Mouse (Mus musculus) adrenal gland, adult 2 months (tissue): ENCODE results near the gene Tescl. TPM values are rescaled to one million over a fixed set of nuclear protein-coding genes. Genes with fewer than 3 reads are reported as not detected.

Source experiments
- DNase-seq: peaks from one replicate; pipeline ENCODE4 v3.0.0; 2021
- long read RNA-seq: library from polyadenylated mRNA; stranded (forward); transcript quantifications from one replicate; pipeline ENCODE4 v2.0.0, GENCODE M21; 2021
- polyA plus RNA-seq: library from polyadenylated mRNA; depleted of rRNA; stranded (reverse); fragments of >200 nt; gene quantifications from 2 replicates; pipeline ENCODE4 v1.2.3, GENCODE M21; 2012; rRNA removed
- total RNA-seq, 2 experiments: library from RNA; stranded (reverse); gene quantifications; 2 replicates each; pipeline ENCODE4 v1.2.3; 2021

Tescl gene
- 1 to 10 TPM in 1 of 2 experiments, under 1 TPM in 1; 0.58 to 1.2 TPM for total RNA-seq
- 1.2 and 1.8 TPM in 2 replicates for polyA plus RNA-seq
- long read RNA-seq: 0 reads

DNA sequence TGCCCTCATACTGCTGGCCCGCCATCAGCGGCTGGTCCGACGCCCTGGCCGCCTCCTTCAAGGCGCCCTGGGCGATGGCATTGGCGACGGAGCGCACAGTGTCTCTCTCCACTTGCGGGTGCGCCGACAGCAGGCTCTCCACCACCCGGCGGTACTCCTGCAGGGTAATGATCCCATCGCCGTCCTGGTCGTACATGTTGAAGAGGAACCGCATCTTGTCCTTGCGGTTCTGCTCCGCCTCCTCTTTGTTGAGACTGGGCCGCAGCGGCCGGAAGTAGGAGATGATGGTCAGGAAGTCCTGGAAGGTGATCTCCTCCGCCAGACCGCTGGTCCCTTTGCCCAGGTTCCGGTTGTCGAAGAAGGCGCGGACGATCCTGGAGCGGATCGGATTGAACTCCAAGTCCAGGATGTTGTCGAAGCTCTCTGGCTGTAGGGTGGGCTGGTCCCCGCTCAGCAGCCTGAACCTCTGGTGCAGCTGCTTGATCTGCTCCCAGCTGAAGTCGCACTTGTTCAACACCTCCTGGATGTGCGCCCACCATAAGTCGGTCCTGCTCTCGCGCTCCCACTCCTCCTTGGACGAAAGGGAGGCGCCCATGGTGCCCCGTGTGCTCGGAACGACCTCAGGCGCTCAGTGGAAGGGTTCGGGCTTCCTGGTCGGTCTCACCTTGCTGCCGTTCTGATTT is at the start of gene Tescl:
Tescl (minus strand) TSS at position 633 of the 683 bp plus-strand sequence.
- no peak for DNase-seq

DNA sequence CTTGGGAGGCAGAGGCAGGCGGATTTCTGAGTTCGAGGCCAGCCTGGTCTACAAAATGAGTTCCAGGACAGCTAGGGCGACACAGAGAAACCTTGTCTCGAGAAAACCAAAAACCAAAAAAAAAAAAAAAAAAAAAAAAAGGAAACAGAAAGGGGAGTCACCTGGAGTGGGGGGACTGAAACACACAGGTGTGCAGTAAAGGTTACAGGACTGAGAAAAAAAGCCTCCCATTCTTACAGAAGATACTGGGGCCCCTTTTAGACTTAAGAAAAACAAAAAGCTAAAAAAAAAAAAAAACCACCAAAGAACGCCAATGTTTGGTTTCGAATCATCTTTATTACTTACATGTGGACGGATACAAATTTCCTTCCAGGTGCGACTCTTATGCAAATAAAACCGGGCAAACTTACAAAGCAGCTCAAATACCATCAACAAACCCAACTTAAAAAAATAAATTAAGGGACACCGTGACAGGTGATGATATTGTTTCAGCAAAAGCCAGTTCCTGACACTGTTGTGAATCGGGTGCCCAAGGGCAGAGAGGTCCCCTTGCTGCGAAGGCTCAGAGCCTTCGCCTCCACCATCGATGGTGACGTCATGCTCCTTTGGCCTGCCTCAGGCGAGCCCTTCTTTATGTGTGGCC is 49.1 kb upstream of the Tescl start:
- DNase-seq: no peak

DNA sequence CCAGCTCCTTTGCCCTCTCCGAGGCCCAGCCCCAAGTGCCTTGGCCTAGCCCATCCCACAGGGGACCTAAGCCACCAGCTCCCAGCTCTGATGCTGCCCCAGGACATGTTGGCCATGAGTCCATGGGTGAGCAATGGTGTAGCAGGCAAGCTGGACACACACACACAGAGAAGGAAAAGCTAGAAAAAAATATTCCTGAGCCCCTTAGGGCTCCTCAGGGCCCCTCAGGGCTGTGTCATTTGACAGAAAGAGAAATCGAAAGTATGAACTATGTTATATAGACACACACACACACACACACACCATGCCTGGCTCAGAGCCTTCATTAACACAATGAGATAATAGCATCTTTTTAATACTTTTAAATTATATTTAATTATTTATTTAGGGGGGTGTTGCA is 46.6 kb upstream of the Tescl start:
- DNase-seq: no peak

DNA sequence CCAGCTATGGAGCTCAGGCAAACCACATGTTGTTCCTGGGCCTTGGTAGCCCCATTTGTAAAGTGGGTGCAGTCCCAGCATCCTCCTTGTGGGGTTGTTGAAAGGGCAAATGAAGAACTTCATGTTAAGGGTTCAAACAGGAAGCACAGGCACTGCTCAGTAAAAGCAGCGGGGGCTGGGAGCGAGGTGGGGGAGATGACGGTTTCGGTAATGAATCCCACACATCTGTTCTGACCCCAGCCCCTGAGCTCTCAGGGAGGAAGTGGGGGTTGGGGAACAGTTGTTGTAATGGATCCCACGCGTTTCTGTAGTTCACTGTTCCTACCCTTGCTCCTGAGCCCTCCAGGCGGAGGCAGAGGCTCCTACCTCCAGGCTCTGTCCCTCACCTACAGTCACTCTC is 46.2 kb upstream of the Tescl start:
- no peak for DNase-seq

DNA sequence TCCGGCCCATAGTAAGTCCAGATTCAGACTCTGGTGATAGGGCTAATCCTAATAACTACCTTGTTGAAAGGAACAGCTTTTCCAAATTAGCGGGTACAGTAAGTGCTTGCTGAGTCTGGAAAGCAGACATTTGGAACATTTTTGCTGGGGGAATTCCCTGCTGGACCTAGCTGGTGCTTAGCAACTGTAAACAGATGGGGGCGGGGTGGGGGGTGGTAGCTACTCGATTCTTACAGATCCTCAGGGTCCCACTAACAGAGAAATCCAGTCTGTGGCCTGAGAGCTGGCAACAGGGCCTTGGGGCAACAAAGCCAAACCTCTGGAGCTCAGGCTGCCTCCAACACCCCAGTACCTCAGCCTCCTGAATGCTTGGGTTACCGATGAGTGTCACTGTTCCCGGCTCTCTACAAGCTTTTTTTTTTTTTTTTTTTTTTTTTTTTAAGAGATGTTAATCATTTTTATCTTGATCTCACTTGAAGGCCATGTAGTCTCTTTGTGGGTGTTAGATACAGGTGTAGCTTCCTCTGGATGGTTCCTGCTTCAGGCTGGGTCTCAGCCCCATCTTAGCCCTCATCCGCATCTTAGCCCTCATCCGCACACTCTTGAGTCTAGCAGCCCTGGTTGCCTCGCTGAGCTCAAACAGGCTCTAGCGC is 44.4 kb upstream of the Tescl start:
- DNase-seq: no peak

DNA sequence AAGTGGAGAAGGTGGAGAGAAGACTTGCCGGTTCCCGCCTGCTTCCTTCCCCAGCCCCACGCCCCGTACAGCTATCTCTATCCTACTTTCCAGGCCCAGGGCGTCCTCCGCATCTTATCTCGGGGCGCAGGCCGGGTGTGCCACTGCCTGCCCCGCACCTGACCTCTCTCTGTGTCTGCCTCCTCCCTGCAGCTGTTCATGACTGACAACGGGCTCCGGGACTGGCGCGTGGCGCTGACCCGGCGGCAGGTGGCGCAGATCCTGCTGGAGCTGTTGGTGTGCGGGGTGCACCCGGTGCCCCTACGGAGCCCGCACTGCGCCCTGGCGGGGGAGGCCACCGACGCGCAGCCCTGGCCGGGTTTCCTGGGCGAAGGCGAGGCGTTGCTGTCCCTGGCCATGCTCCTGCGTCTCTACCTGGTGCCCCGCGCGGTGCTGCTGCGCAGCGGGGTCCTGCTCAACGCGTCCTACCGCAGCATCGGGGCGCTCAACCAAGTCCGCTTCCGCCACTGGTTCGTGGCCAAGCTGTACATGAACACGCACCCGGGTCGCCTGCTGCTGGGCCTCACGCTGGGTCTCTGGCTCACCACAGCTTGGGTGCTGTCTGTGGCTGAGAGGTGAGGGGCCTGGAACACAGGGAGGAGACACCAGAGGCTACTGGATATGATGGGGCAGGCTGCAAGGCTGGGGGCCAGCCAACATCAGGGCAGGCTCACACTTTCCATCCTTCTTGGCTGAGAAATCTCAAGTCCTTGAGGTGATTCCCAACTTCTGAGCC is 43.5 kb upstream of the Tescl start:
- peak; percentile 71 for DNase-seq

DNA sequence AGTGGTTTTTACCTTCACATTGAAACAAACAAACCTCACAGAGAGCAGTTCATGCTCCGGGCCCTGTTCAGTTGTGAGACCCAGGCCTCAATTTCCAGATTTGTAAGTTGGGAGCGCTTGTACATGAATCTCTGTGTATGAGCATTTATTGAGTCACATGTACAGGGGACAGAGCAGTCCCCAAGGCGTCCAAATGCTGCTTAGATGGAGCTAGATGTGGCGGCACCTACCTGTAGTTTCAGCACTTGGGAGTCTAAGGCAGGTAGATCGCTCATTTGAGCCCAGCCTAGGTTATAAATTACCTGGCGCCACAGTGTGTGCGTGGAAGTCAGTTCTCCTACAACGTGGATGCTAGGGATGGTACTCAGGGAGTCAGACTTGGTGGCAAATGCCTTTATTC is 42.7 kb upstream of the Tescl start:
- DNase-seq: no peak

DNA sequence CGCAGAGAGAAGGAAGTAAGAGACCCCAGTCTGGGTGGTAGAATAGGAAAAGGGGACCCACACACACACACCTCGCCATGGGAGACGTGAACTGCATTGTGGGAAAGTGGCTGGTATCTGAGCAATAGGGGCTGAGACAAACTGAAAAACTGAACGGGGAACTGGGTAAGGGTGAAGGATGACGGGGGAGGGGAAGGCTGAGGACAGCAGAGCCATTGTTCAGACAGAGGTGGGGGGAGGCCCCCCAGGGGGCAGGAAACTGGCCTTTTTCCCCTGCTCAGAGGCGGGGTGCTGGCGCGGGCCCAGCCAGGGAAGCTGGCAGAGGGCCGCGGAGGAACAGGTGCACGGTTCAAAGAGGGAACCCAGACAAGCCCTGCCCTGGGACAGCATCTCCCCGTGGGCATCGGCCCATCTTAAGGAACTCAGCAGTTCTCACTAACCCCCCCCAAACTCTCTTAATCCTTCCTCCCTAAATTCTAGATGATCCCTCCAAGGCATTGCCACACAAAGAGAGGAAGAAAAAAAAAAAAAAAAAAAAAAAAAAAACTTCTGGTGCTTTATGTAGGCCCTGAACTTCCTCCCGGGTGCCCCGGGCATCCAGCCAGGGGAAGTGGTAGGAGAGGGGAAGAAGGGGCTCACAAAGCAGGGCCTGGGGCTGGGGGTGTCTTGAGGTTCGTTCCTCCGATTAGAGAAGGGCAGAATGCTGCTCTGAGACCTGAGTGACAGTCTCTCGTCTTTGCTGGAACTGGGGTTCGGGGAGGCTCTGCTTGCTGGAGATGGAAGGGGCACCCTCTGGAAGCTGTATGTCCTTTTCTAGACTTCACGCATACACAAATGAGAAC is 40.0 kb upstream of the Tescl start:
- DNase-seq: no peak

DNA sequence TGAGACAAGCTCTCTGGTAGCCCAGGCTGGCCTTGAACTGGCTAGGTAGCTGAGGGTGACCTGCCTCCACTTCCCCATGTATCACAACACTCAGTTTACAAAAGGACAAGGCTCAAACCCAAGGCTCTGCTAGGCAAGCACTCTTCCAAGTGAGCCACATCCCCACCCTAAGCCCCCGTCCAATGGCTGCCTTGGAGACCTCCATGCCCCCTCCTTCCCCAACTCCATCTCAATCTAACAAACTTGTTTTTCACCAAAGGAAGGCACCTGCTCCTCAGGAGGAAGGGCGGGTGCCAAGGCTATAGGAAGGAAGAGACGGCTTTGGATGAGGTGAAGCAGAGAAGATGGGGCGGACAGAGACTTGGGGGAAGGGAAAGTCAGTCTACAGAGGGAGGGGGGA is 39.0 kb upstream of the Tescl start:
- DNase-seq: no peak

DNA sequence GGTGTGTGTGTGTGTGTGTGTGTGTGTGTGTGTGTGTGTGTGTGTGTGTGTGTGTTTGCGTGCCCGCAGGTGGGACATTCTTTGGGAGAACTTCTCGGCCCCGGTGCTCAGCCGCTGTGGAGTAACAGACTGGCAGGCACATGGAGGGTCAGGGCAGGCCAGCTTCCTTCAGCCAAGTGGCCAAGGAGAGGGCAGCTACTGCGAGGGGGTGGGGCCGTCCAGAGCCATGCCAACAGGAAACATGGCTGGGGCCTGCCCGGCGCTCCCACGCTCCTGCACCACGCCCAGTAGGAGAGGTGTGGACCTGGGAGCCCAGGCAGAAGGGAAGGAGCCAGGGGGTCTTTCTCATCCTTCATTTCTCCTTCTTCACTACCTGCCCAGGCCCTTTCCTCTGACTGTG is 38.6 kb upstream of the Tescl start:
- no peak for DNase-seq

DNA sequence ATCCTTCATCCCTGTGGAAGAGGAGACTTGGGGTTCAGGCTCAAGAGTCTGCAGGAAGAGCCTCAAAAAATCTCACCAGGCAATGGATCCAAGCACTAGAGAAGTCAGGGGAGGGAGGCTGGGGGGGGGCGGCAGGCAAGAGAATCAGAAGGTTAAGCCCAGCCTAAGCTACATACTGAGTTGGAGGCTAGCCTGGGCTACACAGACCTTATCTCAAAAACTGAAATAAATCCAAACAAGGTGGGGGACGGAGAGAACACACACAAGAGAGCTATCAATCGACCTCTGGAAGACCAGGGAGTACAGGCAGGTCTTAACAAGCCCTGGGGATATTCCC is 38.0 kb upstream of the Tescl start:
- no peak for DNase-seq

DNA sequence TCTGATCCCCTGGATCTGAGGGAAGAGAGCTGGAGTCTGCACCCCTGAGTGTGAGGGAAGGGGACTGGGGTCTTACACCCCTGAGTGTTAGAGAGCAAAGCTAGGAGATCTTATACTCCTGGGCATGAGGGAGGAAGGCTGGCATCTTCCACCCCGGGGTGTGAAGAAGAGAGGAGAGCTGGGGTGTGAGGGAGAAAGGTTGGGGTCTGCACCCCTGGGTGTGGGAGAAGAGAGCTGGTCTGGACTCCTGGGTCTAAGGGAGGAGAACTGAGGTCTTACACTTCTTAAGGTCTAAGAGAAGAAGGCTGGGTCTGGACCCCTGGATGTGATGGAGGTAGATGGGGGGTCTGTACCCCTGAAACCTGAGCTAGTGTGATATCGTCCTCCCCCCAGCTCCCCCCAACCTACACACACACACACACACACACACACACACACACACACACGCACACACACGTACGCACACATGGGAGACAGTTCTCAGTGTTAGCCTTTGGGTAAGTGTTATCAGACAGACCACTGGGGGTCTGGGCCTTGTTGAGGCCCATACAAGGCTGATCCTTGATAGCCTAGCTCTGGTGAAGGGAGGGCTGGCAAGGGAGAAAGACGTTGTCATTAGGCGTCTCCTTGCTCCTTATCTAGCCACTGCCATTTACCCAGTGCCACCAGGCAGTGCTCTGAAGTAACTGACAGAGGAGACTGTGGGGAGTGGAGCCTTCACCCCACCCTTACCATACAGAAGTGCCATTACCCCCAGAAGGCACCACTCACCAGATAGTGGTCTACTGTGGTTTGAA is 37.5 kb upstream of the Tescl start:
- no peak for DNase-seq

DNA sequence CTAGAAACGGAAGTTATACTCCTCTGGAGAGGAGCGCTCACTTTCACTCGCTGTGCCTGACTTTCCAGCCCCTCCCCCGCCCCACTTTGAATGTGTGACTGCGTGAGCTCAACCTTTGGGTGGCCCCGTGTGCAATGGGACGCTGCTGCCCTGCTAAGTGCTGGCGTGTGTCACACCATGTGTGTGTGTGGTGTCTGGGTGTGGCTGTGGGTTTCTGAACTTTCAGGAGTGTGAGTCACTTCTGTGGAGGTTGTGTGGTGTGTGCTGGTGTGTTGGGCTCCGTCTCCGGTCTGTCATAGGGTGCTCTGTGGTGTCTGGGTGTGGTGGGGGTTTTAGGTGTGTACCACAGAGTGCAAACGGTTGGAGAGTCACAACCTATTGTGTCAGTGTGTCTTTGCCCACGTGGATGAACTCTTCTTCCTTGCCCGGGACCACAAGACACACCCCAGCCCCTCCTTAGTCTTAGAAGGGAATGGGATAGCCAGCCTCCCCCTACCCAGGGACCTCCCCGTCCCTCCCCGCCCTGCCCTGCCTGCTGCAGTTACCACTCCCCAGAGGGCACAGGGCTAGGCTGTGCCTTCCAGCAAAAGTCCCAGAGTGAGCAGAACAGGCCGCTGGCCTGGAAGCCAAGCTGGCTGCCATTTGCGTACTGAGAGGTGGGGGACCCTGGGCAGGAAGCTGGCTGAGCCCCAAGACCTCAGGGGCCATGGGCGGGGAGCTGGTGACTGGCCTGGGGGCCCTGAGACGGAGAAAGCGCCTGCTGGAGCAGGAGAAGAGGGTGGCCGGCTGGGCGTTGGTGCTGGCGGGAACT is 36.2 kb upstream of the Tescl start, which contains the start of gene Kcnn4:
Kcnn4 (plus strand) TSS at position 533 of the 811 bp plus-strand sequence.
- DNase-seq: no peak

DNA sequence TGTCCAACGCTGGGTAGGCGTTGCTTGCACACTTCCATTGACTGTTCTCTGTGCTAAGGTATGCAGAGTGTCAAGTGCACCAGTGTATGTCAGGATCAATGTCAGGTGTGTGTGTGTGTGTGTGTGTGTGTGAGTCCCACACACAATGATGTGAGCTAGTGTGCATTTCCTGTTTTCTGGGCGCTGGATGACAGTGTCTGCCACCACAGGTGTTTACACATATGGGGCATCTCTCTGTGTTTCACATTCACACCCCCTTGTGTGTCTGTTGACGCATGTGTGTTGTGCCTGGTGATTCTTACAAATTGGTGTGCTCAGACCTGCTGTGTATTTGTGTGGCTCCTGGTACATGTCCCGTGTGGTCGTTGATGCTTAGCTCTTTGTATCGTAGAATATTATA is 35.2 kb upstream of the Tescl start:
- no peak for DNase-seq

DNA sequence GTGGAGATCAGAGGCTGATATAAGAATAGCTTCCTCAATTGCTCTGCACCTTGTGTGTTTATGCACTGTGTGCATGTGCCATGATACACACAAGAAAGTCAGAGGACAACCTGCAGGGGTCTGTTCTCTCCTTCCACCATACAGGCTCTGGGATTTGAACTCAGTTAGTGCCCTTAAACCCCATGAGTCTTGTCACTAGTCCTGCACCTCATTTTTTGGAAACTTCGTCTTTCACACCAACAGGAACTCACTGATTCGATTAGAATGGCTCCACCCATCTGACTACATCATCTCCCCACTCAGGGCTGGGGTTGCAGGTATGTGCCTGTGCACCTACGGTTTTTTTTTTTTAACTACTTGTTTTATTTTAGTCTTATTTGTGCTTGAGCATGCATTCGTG is 34.5 kb upstream of the Tescl start:
- no peak for DNase-seq

DNA sequence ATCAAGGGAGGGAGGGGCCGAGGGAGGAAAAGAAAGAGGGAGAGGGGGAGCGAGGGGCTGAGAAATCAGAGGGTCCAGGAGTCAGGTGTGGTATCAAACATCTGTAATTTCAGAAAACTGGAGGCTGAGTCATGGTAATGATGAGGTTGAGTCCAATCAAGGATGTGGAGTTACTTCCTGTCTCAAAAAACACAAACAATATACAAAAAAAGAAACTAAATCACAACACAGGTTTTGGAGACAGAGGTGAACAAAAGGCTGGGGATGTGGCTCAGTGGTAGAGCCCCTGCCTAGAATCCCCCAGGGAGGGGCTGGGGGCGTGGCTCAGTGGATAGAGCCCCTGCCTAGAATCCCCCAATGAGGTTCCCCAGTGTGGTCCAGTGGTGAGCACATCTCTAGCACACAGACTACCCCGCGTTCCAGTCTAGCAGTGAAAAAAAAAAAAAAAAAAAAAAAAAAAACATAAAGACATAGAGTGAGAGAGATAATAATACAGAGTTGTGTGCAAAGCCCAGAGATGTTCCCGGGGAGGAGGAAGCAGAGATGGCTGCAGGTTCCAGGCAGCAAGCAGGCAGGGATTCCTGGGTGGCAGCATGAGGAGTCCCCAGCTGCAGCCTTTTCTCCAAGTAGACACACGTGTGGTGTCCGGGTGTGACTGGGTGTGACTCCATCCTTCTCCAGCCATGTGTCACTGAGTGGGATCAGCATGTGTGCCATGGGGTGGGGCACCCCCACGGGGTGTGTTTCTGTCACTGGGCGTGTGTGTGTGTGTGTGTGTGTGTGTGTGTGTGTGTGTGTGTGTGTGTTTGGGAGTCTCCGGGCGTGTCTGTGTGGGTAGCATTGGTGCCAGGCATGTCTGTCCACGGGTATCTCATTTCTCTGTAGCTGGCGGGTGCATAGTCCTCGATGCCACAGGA is 33.2 kb upstream of the Tescl start:
- no peak for DNase-seq

DNA sequence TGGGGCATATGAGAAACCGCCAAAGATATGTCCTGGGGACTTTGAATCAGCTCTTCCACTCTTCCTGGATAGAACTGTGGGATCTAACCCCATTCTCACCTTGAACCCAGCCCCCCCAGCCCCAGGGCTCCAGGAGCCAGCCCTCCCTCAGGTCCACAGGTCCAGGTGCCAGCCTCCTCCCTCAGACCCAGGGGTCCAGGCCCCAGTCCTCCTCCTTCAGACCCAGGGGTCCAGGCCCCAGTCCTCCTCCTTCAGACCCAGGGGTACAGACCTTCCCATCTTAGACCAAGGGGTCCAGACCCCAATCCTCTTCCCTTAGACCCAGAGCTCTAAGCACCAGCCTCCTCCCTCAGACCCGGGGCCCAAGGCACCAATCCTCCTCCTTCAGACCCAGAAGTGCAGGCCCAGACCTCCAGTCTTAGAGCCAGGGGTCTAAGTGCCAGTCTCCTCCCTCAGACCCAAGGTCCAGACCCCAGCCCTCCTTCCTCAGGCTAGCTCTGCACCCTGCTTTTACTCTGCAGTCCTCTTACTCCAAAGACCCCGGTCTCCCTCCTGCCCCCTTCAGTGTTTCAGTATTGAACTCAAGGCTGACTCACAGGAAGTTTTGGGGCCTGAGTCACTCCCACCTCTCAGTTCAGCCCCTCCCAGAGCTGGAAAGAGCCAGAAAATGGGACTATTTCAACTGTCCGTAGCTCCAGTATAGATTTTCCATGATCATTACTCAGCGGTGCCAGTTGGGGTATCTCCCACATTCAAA is 31.7 kb upstream of the Tescl start:
- DNase-seq: peak; percentile 42

DNA sequence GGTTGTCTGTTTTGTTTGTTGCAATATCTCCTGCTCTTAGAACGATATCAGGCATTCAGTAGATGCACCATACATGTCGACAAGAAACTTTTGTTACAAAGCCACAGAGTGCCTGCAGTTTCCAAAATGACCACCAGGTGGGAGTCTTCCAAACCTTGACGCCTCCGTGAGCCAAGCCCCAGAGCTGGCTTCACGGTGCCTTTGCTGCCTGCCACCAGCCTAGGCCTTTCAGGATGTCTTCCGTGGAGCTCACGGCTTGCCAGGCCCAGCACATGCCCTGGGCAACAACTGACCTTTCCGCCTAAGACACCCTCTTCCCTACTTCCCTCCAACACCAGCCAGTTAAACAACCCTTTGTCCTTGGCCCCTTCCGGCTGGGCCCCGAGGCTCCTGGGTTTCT is 31.1 kb upstream of the Tescl start:
- peak; percentile 80 for DNase-seq
